Mouse (Mus musculus) ES-Bruce4 (cell line): ENCODE data around the gene Stim1.

Experiments used
- CTCF ChIP-seq: IDR thresholded peaks from one replicate; pipeline ENCODE4 v1.8.1; 2011; ENCODE audit warnings: low read depth, low read length
- EP300 ChIP-seq: IDR thresholded peaks from 2 replicates; pipeline ENCODE4 v1.6.1; 2011; ENCODE audit warnings: low read depth, low read length; ENCODE audit not compliant: insufficient read depth
- POLR2A ChIP-seq: IDR thresholded peaks from one replicate; pipeline ENCODE4 v1.8.1; 2011; ENCODE audit warnings: low read length; ENCODE audit not compliant: insufficient read depth

GRCm38 (mm10) chr7:102253631-102254030 is 14.0 kb upstream of the Stim1 start:
- TF ChIP-seq POLR2A (no peak), EP300 (no peak), CTCF (no peak)
